Mouse (Mus musculus): ENCODE results near the gene Oxgr1. TPM values are rescaled to one million over a fixed set of nuclear protein-coding genes. Genes with fewer than 3 reads are reported as not detected.

The Oxgr1 gene
- polyA plus RNA-seq (2016; fragmentation: Nextera tagmentation; extraction: Ambion mirVana), result not detected in 2 replicates

- Histone ChIP-seq H3K4me1 (no peaks in the 10 kb centered on the region), H3K4me2 (replicated peaks) (no peak within 1 kb of the TSS), H3K27me3 (no peaks in the 10 kb centered on the region), H3K36me3 (no peaks in the 10 kb centered on the region), H3K9me3 (no peaks in the 10 kb centered on the region), H3K27ac (no peak within 1 kb of the TSS), H3K4me3 (no peak within 1 kb of the TSS), H3K9ac (no peak within 1 kb of the TSS)
- ATAC-seq (ENCODE audit: insufficient number of reproducible peaks, insufficient read depth, low FRiP score, low TSS enrichment), result no peak
- WGBS, result 87% methylated on average over 17 of the region's 17 CpGs
Observed at GRCm38 (mm10) chr14:120042187-120042820, at the start of gene Oxgr1. Oxgr1 (minus strand) TSS chr14:120042435.

- peaks cover 19% of the 10 kb centered on the region for H3K4me1 ChIP-seq
- WGBS, result 9% methylated on average over 1 of the region's 1 CpGs
- H3K27me3 ChIP-seq, result no peaks in the 10 kb centered on the region
- no peak overlapping the region for H3K4me3 ChIP-seq
- H3K9me3 ChIP-seq, result no peaks in the 10 kb centered on the region
- H3K27ac ChIP-seq, result peak overlapping the region; percentile 83
- H3K36me3 ChIP-seq, result no peaks in the 10 kb centered on the region
- no peak overlapping the region for H3K9ac ChIP-seq
- peak overlapping the region; percentile 20 for H3K4me2 ChIP-seq (replicated peaks)
- 0 out of 2 replicates have a peak, but pooled peaks have one; percentile 36 for ATAC-seq (ENCODE audit: insufficient number of reproducible peaks, insufficient read depth, low FRiP score, low TSS enrichment)
Observed at GRCm38 (mm10) chr14:120090401-120090800, 48.2 kb upstream of the Oxgr1 start.

GRCm38 (mm10) chr14:120089649-120090360 is 47.6 kb upstream of the Oxgr1 start:
- no peaks in the 10 kb centered on the region for H3K9me3 ChIP-seq
- H3K4me3 ChIP-seq, result no peak overlapping the region
- peak; percentile 61 for ATAC-seq (ENCODE audit: insufficient number of reproducible peaks, insufficient read depth, low FRiP score, low TSS enrichment)
- H3K27ac ChIP-seq, result peak overlapping the region; percentile 83
- H3K4me2 ChIP-seq (replicated peaks), result peak overlapping the region; percentile 20
- WGBS, result 23% methylated on average over 14 of the region's 14 CpGs
- peaks cover 19% of the 10 kb centered on the region for H3K4me1 ChIP-seq
- no peak overlapping the region for H3K9ac ChIP-seq
- no peaks in the 10 kb centered on the region for H3K27me3 ChIP-seq
- no peaks in the 10 kb centered on the region for H3K36me3 ChIP-seq

- H3K4me2 ChIP-seq (replicated peaks), result no peak overlapping the region
- H3K36me3 ChIP-seq, result no peaks in the 10 kb centered on the region
- H3K4me3 ChIP-seq, result no peak overlapping the region
- no peaks in the 10 kb centered on the region for H3K9me3 ChIP-seq
- 38% methylated on average over 7 of the region's 7 CpGs for WGBS
- no peak for ATAC-seq (ENCODE audit: insufficient number of reproducible peaks, insufficient read depth, low FRiP score, low TSS enrichment)
- H3K9ac ChIP-seq, result no peak overlapping the region
- peak overlapping the region; percentile 83 for H3K27ac ChIP-seq
- peaks cover 19% of the 10 kb centered on the region for H3K4me1 ChIP-seq
- H3K27me3 ChIP-seq, result no peaks in the 10 kb centered on the region
Observed at GRCm38 (mm10) chr14:120089006-120089648, 46.9 kb upstream of the Oxgr1 start.

- no peak for ATAC-seq (ENCODE audit: insufficient number of reproducible peaks, insufficient read depth, low FRiP score, low TSS enrichment)
- H3K36me3 ChIP-seq, result no peaks in the 10 kb centered on the region
Observed at GRCm38 (mm10) chr14:120084084-120084667, 41.9 kb upstream of the Oxgr1 start.

GRCm38 (mm10) chr14:120076192-120076591 is 34.0 kb upstream of the Oxgr1 start:
- Histone ChIP-seq H3K36me3 (no peaks in the 10 kb centered on the region), H3K4me3 (no peak overlapping the region), H3K27me3 (no peaks in the 10 kb centered on the region), H3K4me2 (replicated peaks) (no peak overlapping the region), H3K9ac (no peak overlapping the region), H3K4me1 (0 out of 2 replicates have a peak, but pooled peaks cover 5% of the 10 kb centered on the region), H3K9me3 (no peaks in the 10 kb centered on the region), H3K27ac (no peak overlapping the region)
- 40% methylated on average over 2 of the region's 2 CpGs for WGBS
- ATAC-seq (ENCODE audit: insufficient number of reproducible peaks, insufficient read depth, low FRiP score, low TSS enrichment), result 0 out of 2 replicates have a peak, but pooled peaks have one; percentile 10

More at GRCm38 (mm10) chr14:120084084-120084667, 41.9 kb upstream of the Oxgr1 start:
- Histone ChIP-seq H3K9me3 (no peaks in the 10 kb centered on the region), H3K4me2 (replicated peaks) (no peak overlapping the region), H3K27ac (no peak overlapping the region), H3K27me3 (no peaks in the 10 kb centered on the region), H3K4me1 (peaks cover 7% of the 10 kb centered on the region; the same call in 1 of the 2 replicates), H3K9ac (no peak overlapping the region), H3K4me3 (no peak overlapping the region)
- 81% methylated on average over 9 of the region's 9 CpGs for WGBS

- no peak overlapping the region for H3K4me3 ChIP-seq
- H3K27ac ChIP-seq, result no peak overlapping the region
- no peak overlapping the region for H3K9ac ChIP-seq
- H3K4me2 ChIP-seq (replicated peaks), result no peak overlapping the region
- H3K27me3 ChIP-seq, result no peaks in the 10 kb centered on the region
- H3K4me1 ChIP-seq, result 0 out of 2 replicates have a peak, but pooled peaks cover 5% of the 10 kb centered on the region
- no peaks in the 10 kb centered on the region for H3K36me3 ChIP-seq
- no peaks in the 10 kb centered on the region for H3K9me3 ChIP-seq
- WGBS, result 76% methylated on average over 5 of the region's 5 CpGs
- no peak for ATAC-seq (ENCODE audit: insufficient number of reproducible peaks, insufficient read depth, low FRiP score, low TSS enrichment)
Observed at GRCm38 (mm10) chr14:120075746-120076145, 33.5 kb upstream of the Oxgr1 start.

- Histone ChIP-seq H3K4me1 (0 out of 2 replicates have a peak, but pooled peaks cover 5% of the 10 kb centered on the region), H3K4me3 (no peak overlapping the region), H3K9ac (no peak overlapping the region), H3K36me3 (no peaks in the 10 kb centered on the region), H3K27me3 (no peaks in the 10 kb centered on the region), H3K27ac (no peak overlapping the region), H3K9me3 (no peaks in the 10 kb centered on the region), H3K4me2 (replicated peaks) (no peak overlapping the region)
- ATAC-seq (ENCODE audit: insufficient number of reproducible peaks, insufficient read depth, low FRiP score, low TSS enrichment), result no peak
Observed at GRCm38 (mm10) chr14:120074231-120074630, 32.0 kb upstream of the Oxgr1 start.

GRCm38 (mm10) chr14:120061096-120061495 is 18.9 kb upstream of the Oxgr1 start:
- no peaks in the 10 kb centered on the region for H3K27me3 ChIP-seq
- no peaks in the 10 kb centered on the region for H3K4me1 ChIP-seq
- no peaks in the 10 kb centered on the region; the same call in 1 of the 2 replicates for H3K9me3 ChIP-seq
- no peak overlapping the region for H3K4me3 ChIP-seq
- no peak overlapping the region for H3K27ac ChIP-seq
- no peak overlapping the region for H3K9ac ChIP-seq
- no peak overlapping the region for H3K4me2 ChIP-seq (replicated peaks)
- WGBS, result 61% methylated on average over 9 of the region's 9 CpGs
- H3K36me3 ChIP-seq, result no peaks in the 10 kb centered on the region
- ATAC-seq (ENCODE audit: insufficient number of reproducible peaks, insufficient read depth, low FRiP score, low TSS enrichment), result no peak

- Histone ChIP-seq H3K36me3 (no peaks in the 10 kb centered on the region), H3K4me3 (no peak overlapping the region), H3K27ac (no peak overlapping the region), H3K9ac (no peak overlapping the region), H3K27me3 (no peaks in the 10 kb centered on the region), H3K4me2 (replicated peaks) (no peak overlapping the region), H3K9me3 (no peaks in the 10 kb centered on the region), H3K4me1 (no peaks in the 10 kb centered on the region)
- WGBS, result 10% methylated on average over 1 of the region's 1 CpGs
- no peak for ATAC-seq (ENCODE audit: insufficient number of reproducible peaks, insufficient read depth, low FRiP score, low TSS enrichment)
Observed at GRCm38 (mm10) chr14:120033454-120033853, 8.8 kb downstream of the Oxgr1 start.

- no peaks in the 10 kb centered on the region for H3K27me3 ChIP-seq
- H3K4me3 ChIP-seq, result no peak overlapping the region
- H3K9me3 ChIP-seq, result no peaks in the 10 kb centered on the region
- H3K27ac ChIP-seq, result no peak overlapping the region
- 76% methylated on average over 2 of the region's 2 CpGs for WGBS
- H3K4me1 ChIP-seq, result no peaks in the 10 kb centered on the region
- H3K9ac ChIP-seq, result no peak overlapping the region
- H3K36me3 ChIP-seq, result no peaks in the 10 kb centered on the region
- no peak overlapping the region for H3K4me2 ChIP-seq (replicated peaks)
- ATAC-seq (ENCODE audit: insufficient number of reproducible peaks, insufficient read depth, low FRiP score, low TSS enrichment), result no peak
Observed at GRCm38 (mm10) chr14:120019948-120020347, 22.3 kb downstream of the Oxgr1 start.
